Mouse (Mus musculus) CD4-positive helper T cell, adult 2 months (primary cell): ENCODE data around the gene Efs.
A peak's percentile ranks its signal among the peaks of the same experiment; 100 is the strongest.

Experiments used
- DNase-seq: peaks from one replicate; pipeline ENCODE4 v3.0.0-alpha.2; 2012; ENCODE audit warnings: low read depth, missing footprints, low spot score

Efs gene

DNA sequence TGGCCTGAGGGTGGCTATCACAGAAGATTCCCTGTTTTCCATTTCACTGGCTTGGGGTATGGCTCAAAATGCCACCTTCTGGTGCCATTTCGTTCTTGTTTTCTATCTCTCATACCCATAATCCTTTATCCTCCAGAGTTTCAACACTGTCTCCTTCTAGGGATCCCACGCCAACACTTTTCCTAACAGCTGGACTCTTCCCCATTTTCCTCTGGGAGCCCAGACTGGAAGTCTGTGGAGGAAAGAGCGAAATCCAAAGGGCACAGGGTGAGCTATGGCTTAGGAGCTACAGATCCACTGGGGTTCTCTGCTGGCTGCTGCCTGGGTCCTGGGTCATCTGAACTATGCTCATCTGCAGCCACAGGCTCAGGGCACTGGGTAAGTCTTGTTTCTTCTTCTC, 51.8 kb downstream of the Efs start:
- DNase-seq, result no peak

DNA sequence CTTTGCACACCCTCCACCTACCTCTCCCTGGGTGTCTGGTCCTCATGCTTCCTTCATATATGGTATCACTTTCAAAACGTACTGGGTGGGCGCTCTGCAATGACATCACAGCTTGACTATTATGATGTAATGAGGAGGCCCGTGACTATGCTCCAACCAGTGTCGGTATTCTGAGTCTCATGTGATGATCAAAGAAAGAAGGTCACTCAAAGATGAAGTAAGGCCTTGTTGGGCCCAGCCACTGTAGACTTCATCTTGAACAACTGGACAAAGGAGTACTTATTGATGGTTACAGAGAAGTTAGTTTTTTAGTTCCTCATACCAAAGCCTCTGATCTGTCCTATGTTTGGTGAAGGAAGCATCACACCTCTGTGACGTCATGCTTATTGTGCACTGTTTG, 55.1 kb downstream of the Efs start, which contains the start of gene Homez:
Homez (minus strand) TSS at position 101 of the 400 bp plus-strand sequence.
- DNase-seq, result no peak

- DNase-seq, result no peak
Observed at GRCm38 (mm10) chr14:54868026-54868425, 57.9 kb downstream of the Efs start.

DNA sequence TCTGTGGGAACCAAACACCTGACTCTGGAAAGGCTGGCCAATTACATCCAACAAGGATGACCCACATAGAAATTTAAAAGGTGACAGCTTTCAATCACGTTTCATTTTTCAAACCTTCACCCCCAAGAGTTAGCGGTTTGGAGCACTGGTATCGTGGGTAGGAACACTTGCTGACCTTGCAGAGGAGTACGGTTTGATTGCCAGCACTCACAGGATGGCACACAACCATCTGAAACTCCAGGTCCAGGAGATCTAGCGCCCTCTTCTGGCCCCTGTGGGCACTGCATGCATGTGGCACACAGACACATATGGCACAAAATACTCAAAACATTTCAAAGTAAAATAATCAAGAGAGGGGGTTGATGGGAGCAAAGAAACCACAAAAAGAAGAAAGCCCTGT, 59.0 kb downstream of the Efs start:
- DNase-seq, result peak; percentile 59
